Mouse (Mus musculus) heart, adult 11 months (tissue): ENCODE data around the gene Ryk.
A peak's percentile ranks its signal among the peaks of the same experiment; 100 is the strongest.

Experiments
- DNase-seq: peaks from one replicate; pipeline ENCODE4 v3.0.0; 2022

Ryk gene

DNA sequence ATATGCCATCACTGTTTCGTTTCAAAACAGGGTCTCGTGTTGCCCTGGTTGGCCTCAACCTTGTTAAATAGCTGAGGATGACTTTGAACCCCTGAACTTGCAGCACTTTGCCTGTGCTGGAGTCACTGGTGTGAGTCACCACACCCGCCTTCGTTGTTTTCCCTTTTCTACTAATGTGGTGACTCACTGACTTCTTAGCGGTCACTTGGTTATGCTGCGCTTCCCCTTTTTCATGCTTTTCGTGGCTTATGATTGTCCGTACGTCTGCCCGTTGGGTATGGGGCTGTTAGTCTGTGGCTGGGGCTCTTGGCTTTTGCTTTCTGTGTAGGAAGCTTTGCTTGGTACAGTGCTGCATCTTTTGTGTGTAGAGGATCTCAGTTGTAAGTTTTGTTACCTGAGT, 25.2 kb downstream of the Ryk start:
- peak; percentile 83 for DNase-seq

DNA sequence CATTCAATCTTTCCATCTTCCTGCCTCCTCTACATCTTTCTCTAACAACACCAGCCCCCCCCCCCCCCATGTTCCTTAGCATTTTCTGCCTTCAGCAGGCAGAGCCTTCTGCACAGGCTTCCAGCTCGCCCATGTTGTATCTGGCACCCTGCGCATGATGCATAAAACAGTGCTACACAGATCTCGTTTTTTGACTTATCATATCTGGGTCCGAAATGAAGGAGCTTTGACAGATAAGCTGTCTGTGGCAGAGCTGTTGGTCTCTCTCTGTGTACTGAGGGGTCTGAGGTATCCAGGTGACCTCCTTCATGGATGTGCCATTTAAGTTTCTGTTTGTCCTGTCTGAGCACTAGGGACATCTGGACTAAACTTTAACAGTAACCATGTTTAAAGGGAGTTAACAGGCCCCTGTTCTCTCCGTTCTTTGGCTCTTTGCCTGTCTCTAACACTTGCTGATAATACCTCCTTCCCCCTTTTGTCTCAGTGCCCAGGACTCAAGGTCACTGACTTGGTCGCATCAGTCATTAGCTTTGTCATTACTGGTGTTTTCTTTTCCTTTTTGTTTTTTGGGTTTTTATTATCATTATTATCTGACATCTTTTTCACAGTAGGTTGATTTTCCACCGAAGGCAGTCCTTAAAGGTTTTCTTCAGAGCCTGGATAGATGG, 26.2 kb downstream of the Ryk start:
- DNase-seq, result peak; percentile 92

DNA sequence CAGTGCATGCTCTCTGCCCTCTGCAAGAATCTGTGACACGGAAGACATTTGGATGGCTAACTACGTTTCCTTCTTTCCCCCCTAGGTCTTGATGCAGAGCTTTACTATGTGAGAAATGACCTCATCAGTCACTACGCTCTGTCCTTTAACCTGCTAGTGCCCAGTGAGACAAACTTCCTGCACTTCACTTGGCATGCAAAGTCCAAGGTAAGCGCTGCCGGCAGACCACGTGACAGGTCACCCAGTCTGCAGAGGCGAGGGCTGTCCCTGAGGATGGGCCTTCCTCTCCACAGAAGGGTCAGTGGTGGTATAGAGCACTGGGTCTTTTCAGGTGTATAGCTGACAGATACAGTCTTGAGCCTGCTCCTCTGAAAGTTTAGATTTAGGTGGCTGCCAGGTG, 27.1 kb downstream of the Ryk start:
- DNase-seq, result peak; percentile 85

DNA sequence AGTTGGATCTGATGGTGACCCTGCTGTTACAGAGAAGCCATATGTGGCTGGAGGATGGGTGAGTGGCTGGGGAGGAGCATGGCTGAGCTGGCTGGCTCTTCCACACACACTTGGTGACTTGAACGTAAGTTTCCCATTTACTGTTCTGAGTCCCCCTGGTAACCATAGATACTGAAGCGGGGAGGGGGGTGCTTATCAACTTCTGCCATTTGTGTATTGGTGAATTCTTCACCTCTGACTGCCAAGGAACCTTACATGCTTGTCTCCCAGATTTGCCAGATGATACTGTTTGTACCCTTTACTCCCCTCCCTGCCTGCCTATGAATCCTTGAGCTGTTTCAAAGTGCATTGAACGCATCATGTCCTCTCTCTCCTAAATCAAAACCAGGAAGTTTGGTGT, 27.5 kb downstream of the Ryk start:
- DNase-seq, result peak; percentile 75

DNA sequence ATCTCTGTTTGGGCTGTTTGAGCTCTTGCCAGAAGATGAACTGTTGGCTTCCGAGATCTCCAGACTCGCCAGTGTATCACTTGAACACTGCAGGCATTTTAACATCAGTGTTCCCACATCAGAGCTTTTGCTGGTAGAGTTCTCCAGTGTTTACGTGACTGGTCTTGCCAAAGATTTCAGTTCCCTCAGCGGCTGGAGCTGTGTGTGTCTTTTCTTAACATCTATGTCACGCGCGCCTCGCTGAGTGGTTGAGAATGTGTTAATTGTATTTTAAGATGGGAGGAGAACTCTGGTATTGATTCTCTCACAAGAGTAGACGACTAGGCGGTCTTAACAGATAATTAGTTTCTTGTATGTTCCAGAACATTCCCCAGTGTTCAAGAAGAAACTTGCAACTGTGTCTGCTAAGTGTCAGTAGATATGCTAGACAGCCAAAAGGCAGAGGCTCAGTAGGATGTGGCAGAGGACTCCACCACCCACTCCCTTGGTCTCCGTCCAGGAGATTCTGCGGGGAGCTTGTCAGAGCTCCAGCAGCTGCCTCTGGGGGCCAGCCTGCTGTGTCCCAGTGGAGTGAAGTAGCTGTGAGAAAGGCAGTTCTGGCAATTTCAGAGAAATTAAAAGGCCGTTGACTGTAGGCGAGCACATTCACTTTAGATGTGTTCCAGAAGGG, 29.3 kb downstream of the Ryk start:
- DNase-seq, result peak; percentile 99

DNA sequence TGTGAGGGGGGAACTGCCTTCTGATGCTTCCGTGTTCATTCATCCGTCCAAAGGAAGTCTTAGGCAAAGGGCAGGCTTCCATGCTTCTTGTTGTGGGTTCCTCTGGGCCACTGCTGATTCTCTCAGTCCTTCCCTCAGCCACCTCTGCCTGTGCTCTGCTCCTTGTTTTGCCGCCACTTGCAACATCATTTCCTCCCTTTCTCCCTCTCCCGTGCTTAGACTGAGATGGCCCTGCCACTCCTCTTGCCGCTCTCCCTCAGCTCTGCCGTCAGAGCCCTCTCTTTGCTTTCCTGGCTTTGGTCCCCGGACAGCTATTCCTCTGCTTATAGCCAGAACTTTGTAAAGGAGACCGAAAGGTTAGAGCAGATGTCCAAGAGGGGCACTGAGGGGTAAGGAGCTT, 30.2 kb downstream of the Ryk start:
- DNase-seq, result peak; percentile 91

DNA sequence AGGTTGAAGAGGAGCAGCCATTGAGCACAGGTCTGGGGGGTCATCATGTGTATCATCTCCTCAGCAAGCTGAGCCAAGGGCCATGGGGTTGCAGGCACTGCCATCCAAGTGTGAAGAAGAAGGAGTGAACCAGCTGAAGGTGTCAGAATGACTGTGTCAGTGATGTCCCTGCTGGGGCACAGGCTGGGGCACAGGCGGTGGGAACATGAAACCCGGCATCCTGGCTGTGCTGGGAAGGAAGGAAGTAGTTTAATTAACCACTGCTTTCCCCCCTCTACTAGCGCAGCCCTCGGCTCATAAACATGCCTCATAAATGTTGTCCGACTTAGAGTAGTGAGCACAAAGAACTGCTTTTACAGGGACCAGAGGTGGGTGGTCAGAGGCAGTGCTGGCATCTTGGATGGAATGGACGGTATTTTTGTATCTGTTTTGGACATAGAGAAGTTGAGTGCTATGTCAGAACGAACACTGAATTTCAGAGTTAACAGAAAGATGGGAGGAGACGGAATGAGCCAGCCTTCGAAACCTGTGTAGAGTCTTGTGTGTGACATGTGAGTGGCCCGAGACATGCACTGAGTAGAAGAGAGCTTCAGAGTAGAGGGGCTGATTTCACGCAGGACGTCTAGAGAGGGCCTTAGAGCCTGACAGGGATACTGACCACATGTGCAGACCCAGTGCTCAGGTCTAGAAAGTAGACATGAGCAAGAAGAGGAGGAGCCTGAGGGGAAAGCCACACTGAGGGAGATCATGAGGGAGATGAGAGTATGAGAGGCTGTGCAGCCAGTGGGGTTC, 31.4 kb downstream of the Ryk start:
- no peak for DNase-seq

DNA sequence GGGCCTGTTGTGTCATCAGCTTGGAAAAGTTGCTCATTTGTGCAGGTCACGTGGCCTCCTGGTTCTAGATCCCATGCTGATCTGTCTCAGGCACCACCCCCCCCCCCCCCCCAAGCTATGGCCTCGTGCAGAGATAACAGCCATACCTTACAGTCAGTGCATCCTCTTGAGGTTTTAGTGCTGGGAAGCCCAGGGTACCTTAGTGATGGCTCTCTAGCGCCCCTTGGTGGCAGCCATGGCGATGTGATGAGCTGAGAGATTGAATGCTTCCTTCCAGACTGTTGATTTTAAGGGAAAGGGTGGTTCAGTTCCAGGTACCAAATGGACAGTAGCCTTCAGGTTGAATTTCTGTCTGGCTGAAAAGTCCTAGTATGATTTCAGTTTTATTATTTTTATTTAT, 32.2 kb downstream of the Ryk start:
- DNase-seq, result peak; percentile 91

DNA sequence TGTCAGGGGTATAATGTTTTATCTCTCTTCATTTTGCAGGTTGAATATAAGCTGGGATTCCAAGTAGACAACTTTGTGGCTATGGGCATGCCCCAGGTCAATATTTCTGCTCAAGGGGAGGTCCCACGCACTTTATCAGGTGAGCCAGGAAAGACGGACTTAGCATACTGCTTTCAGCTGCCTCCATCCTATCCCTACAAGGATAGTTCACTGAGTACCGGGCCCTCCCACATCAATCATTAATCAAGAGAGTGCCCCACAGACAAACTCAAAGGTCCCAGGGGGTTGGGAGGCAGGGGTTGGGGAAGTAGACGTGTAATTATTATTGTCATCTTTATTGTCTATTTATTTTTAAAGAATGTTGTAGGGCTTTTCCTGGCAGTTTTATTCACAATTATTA, 32.8 kb downstream of the Ryk start:
- DNase-seq, result peak; percentile 84

DNA sequence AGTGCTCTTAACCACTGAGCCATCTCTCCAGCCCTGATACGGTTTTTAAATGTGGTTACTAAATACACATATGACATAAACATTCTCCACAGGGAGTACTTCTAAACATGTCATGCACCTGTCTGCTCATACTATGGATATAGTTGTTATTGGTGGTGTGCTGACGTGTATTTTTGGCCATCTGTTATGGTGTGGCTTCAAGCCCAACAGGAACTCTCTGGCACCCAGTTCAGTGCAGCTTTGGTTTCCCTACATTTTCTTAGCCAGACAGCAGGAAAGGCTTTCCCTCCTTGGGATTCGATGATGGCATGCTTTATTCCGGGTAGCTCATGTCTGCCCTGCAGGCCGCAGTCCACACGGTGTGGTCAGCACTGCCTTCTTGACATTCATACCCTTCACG, 33.7 kb downstream of the Ryk start:
- no peak for DNase-seq

DNA sequence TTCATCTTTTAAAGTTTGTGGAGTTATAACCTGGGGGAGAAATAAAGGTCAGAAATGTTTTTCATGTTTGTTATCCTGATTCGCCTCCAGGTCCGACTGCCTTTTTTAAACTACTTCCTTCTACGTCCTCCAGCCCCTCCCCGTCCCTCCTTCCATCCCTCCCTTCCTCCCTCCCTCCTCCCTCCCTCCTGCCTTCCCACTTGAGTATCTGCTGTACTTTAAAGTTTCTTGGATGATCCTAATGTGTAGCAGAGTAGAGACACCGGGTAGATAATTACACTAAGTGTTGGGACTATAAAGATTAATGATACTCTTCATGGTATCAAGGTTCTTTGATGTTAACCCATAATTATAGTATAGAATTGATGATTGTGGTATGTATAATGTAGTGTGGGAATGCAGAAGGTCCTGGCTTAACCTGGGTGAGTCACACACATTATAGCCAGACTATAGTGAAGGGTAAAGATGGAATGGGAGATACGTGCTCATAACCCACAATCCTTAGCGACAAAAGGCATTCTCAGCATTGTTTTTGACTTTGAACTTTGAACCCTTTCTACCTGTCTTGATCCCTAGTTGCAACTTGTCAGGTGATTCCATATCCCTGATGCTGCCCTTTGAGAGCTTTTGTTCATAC, 41.5 kb downstream of the Ryk start:
- peak; percentile 24 for DNase-seq

DNA sequence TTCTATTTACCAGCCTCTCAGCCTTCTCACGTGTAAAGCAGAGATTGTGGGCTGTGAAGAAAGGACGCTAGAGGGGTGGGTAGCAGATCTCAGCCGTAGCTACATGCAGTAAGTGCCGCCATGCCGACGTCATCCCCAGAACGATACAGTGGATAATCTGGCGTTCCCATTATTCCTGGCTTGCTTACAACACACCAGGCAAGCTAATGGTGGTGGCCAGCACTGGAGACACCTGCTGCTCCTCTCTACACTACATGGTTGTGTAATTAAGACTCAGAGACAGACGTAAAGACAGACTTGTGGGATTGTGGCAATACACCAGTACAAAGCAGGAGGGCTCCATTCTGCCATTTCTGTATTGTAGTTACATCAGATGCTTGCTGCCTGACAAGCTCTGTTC, 43.2 kb downstream of the Ryk start:
- peak; percentile 73 for DNase-seq

DNA sequence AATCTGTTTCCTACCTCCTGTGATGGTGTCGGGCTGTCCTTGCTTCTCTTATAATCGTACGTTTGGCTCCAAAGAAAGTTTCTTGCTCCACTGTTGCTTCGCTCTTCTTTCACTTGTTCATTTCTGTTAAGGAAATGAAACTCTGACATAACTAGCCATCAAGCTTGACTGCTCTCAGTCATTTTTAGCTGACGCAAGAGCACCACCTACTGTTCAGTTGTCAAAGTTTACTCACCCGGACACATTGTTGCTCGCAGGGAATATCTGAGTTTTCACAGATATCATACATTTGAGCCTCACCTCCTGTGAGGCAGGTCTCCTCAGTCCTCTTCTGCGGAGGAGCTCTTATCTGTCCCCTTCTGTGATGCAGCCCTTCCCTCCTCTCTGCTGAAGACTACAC, 44.8 kb downstream of the Ryk start:
- DNase-seq, result peak; percentile 83

DNA sequence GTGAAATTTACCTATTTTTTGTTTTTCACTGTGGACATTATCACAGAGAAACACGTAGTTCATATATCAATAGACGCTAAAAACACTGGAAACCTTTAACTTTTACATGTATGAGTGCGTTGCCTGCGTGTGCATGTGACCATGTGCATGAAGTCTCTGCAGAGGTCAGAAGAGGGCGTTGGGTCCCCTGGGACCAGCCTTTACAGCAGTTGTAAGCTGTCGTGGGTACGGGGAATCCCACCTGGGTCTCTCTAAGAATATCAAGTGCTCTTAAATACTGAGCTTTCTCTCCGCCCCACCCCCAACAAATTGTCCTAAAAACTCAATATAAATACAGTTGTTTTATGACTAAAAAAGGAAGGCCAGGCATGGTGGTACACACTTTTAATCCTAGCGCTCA, 50.0 kb downstream of the Ryk start:
- peak; percentile 33 for DNase-seq

DNA sequence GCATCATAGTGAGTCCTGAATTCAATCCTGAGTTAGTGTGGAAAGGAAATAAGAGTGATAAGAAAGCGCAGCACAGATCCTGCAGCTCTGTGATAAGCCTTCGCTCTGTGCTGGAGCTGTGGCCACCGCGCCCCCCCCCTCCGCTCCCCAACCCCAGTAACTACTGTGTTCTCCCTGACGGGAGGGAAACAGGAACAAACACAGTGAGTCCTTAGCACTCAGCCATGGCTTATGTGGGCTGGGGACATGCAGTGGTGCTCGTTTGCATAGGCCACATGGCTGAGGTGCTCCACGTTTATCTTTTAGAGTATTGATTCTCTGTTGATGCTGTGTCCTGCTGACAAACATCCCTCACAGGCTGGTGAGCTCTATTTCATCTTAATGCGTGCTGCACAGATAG, 55.4 kb downstream of the Ryk start:
- peak; percentile 85 for DNase-seq

DNA sequence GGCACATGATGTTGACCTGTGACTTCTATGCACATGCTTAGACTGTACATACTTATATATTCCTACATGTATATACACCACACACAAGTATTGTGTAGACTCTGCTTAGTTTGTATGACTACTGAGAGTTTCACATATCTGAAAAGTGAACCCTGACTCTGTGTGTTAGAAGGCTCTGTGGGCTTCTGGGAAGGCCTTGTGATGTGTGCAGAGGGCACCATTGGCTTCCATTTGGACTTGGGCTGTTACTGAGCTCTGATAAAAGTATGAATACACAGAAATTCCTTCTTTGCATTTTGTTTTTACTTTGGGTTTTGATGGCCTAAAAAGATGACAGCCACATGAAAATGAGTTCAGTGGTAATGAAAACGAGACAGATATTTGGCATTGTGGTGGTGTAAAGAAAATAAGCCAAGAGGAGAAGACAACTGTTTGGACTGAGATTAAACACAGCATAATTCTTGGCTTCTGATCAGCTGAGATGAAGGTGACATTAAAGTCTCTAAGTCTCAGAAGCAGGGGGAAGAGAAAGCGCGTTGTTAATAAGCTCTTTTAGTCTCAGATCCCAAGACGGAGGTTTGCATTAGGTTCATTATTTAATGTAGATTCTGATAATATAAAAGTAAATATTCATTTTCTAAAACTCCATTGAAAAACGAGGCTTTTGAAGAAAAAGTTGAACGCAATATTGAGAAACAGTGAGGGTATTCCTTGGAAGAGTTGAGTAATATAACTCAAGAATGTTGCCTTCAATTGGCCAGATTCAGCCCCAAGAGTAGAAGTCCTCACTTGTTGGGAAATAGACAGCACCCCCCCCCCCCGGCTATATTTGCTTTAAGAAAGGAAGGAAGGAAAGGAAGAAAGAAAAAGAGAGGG, 58.0 kb downstream of the Ryk start:
- peak; percentile 46 for DNase-seq

DNA sequence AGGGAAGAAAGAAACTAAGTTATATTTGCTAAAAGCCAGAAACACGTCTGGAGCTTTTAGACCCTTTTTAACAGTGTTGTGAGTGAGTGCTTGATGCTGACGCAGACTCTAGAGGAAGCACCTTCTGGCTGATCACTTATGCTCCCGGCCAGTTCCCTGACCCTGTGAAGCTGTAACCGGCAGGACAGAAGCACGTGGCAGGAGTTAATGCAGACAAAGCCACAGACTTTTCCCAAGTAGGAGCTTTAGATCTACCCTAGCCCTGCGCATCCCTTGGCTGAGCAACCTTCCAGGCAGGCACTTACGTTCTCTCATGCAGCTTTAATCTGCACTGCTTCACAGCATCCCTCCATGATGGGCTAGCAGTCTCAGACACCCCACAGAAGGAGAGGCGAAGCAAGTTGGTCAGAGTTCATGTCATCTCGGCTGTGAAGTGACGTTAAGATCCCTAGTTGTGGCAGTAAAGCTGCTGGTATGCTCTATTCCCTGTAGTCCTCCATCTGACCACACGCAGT, 58.7 kb downstream of the Ryk start:
- DNase-seq, result peak; percentile 77

DNA sequence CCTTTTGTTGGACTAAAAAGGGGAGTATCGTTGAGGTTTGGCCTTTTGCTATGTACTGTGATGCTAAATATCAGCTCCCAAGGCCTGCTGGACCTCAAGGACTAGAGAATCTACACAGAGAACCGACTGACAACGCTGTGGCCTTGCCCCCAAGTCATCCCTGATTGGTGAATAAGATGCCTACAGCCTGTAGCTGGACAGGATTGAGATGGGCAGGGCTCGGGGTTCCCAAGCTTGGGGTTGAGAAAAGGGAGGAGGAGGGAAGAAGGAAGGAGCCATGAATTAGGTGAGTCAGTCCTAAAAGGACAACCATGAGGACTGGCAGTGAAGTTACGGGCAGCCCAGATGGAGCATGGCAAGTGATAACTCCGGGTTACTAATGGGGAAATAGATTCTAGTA, 65.2 kb downstream of the Ryk start:
- peak; percentile 64 for DNase-seq

DNA sequence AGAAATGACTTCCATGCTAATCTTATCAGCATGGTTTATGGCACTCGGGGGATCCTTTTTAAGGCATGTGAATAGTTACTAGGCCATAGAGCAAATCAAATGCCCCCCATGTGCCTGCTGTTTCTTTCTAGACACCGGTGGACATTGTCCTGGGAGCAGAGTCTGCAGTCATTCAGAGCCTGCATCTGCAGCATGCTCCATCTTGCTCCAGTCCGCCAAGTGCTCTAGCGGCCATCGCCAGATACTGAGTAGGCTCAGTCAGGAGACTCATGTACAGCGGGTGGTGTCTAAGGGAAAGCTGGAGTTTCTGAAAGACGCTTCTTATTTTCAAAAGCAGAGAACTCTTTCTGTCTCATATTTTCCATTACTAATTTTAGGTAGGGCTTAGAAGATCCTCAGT, 67.6 kb downstream of the Ryk start:
- peak; percentile 60 for DNase-seq

DNA sequence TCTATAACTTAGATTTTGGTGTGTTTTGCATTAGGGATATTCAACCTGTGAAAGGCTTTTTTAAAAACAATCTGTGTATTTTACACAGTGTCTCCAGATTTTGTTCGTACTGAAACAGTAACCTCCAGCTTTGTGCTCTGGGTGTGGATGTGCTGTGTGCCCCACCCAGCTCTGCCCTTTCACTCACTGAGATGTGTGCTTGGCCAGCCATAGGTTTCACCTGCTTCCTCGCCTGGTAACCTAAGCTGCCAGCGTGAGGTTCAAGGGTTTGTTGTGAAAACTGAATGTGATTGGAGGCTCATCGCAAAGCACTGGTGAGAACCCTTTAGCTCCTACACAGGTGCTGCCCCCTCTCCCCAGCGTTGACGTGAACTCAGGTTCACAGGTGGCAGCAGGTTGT, 70.2 kb downstream of the Ryk start:
- peak; percentile 63 for DNase-seq

DNA sequence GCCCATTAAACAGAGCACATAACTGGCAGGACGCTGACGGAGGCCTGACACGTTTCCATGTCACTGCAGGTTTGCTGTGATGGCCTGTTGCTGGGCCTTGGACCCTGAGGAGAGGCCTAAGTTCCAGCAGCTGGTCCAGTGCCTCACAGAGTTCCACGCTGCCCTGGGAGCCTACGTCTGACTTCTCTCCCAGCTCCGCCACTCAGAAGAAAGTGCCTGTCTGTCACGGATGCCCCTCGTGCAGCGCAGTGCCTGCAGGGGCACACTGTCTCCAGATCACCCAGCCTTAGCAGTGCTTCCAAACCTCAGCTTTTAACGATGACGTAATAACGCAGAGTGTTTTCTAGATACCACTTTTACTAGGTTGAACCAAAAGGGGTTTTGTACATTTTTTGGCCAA, 72.1 kb downstream of the Ryk start:
- DNase-seq, result peak; percentile 90

DNA sequence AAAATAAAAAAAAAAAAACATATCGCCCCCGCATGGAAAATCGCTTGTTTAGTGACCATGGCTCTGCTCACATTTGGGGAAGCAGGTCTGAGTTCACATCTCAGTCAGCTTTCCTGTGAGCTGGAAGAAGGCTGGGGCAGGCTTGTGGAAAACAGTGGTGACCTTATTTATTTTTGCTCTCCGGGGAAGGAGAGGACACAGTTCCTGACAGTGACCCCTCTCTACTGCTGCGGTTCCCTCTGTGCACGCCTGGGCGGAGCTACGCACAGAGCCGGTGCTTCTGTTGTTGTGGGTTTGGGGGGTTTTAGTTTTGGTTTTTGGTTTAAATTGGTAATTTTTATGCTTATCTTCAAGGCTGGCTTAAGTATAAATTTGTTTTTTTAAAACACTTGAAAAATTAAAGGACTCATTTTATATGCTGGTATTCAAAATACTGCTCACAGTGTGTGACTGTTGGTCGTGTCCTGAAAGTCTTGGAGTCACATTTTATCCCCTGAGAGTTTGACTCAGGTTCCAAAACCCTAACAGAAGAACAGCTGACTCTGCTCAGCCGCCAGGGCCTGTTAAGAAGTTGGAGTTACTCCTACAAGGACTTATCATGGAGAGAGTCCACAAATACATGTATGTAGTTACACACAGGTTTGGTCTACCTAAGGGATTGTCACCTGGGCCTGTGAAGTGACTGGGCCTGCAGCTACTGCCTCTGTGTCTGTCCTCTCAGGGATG, 73.0 kb downstream of the Ryk start:
- DNase-seq, result peak; percentile 95
